Comparison of ENCODE assay signal across 7 mouse cellular contexts in the genomic region with DNA sequence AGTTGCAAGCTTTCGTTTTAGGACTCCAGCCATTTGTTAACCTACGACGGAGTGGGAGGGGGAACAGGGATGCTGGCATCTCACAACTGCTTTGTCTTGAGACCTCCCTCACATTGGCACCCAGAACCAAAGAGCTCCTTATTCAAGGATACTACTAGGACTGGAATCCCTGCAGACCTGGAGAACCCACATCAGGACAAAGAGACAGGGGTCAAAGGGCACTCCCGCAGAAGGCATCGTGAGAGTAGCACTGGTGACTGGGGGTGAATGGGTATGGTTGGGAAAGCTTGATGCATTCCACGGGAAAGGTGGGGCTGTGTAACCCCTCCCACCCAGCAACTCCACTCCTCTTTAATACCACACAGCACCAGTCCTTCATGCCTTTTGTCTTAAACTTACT. TPM values are rescaled to one million over a fixed set of nuclear protein-coding genes. Genes with fewer than 3 reads are reported as not detected.
DNase-seq lines count a peak whose midpoint lies in the region; ATAC-seq lines count a peak whose summit lies in the region.

No protein-coding gene starts in this region.

- peaks cover 10% of the 10 kb centered on the region for H3K4me1 ChIP-seq in midbrain, embryonic 15.5 days
- H3K4me1 ChIP-seq in midbrain, embryonic 14.5 days (ENCODE audit: control insufficient read depth, insufficient read depth, low read length): peaks cover 17% of the 10 kb centered on the region
- peaks cover 22% of the 10 kb centered on the region for H3K4me1 ChIP-seq in heart, embryonic 16.5 days (ENCODE audit: control insufficient read depth, insufficient read depth, low read length)

- no peaks in the 10 kb centered on the region for H3K36me3 ChIP-seq in midbrain, embryonic 15.5 days (replicated peaks)
- H3K36me3 ChIP-seq in midbrain, embryonic 14.5 days (ENCODE audit: control insufficient read depth, insufficient read depth, low read length): no peaks in the 10 kb centered on the region
- H3K36me3 ChIP-seq in heart, embryonic 16.5 days (ENCODE audit: control insufficient read depth, insufficient read depth): no peaks in the 10 kb centered on the region

- 51% methylated on average over 6 of the region's 6 CpGs for WGBS in midbrain, embryonic 15.5 days
- 51% methylated on average over 6 of the region's 6 CpGs for WGBS in midbrain, embryonic 14.5 days
- 61% methylated on average over 6 of the region's 6 CpGs for WGBS in heart, embryonic 16.5 days

- no peak overlapping the region for H3K9ac ChIP-seq in midbrain, embryonic 15.5 days
- H3K9ac ChIP-seq in midbrain, embryonic 14.5 days (replicated peaks; ENCODE audit: low read length): no peak overlapping the region
- H3K9ac ChIP-seq in heart, embryonic 16.5 days (ENCODE audit: low read length): peak overlapping the region; percentile 27

- no peaks in the 10 kb centered on the region for H3K9me3 ChIP-seq in midbrain, embryonic 15.5 days
- no peaks in the 10 kb centered on the region for H3K9me3 ChIP-seq in midbrain, embryonic 14.5 days (ENCODE audit: control insufficient read depth, low read length)
- no peaks in the 10 kb centered on the region for H3K9me3 ChIP-seq in heart, embryonic 16.5 days (replicated peaks; ENCODE audit: control insufficient read depth, low read length)

- no peak for ATAC-seq in midbrain, embryonic 15.5 days (replicated peaks)
- no peak for ATAC-seq in midbrain, embryonic 14.5 days (ENCODE audit: low FRiP score, low TSS enrichment)
- ATAC-seq in heart, embryonic 16.5 days (replicated peaks; ENCODE audit: extremely low read depth, insufficient read depth, low FRiP score): no peak

- 0 out of 2 replicates have a peak, but pooled peaks cover 3% of the 10 kb centered on the region for H3K27me3 ChIP-seq in midbrain, embryonic 15.5 days (replicated peaks)
- no peaks in the 10 kb centered on the region for H3K27me3 ChIP-seq in midbrain, embryonic 14.5 days (ENCODE audit: control insufficient read depth, insufficient read depth, low read length)
- H3K27me3 ChIP-seq in heart, embryonic 16.5 days (ENCODE audit: control insufficient read depth, insufficient read depth, low read length): no peaks in the 10 kb centered on the region

- DNase-seq in midbrain, embryonic 14.5 days: no peak
- DNase-seq in kidney, postnatal 25 days: peak; percentile 41 to 68
- peak; percentile 13 for DNase-seq in yolk sac, embryonic 10.5 days (ENCODE audit: low spot score)
- no peak for DNase-seq in layer of hippocampus, postnatal 14 days (ENCODE audit: low spot score in 2 of 2)
- no peak for DNase-seq in left cerebral cortex, adult 11 months (ENCODE audit: low spot score)

- H3K4me3 ChIP-seq in midbrain, embryonic 15.5 days: no peak overlapping the region
- H3K4me3 ChIP-seq in midbrain, embryonic 14.5 days (replicated peaks; ENCODE audit: low read depth, low read length): no peak overlapping the region
- peak overlapping the region; percentile 34 for H3K4me3 ChIP-seq in heart, embryonic 16.5 days (ENCODE audit: low read length)

- no peak overlapping the region for H3K4me2 ChIP-seq in midbrain, embryonic 15.5 days
- H3K4me2 ChIP-seq in midbrain, embryonic 14.5 days (ENCODE audit: low read length): no peak overlapping the region
- peak overlapping the region; percentile 51 for H3K4me2 ChIP-seq in heart, embryonic 16.5 days (ENCODE audit: low read depth, low read length)

- peak overlapping the region; percentile 46 for H3K27ac ChIP-seq in midbrain, embryonic 15.5 days
- H3K27ac ChIP-seq in midbrain, embryonic 14.5 days (replicated peaks; ENCODE audit: low read depth, low read length): no peak overlapping the region
- peak overlapping the region; percentile 96 for H3K27ac ChIP-seq in heart, embryonic 16.5 days (ENCODE audit: low read length)

RNA-seq across cellular contexts. Expression of gene Lgalsl, which starts 29.0 kb away (rescaled TPM):
- 76.2 and 80.7 TPM in 2 replicates for polyA plus RNA-seq in midbrain, embryonic 15.5 days (2015; fragmentation: Nextera tagmentation; extraction: Ambion mirVana)
- polyA plus RNA-seq in midbrain, embryonic 14.5 days (2014; fragmentation: Nextera tagmentation; extraction: Ambion mirVana): 62.9 and 72.9 TPM in 2 replicates
- 34.6 and 37.6 TPM in 2 replicates for polyA plus RNA-seq in heart, embryonic 16.5 days (2015; fragmentation: Nextera tagmentation; extraction: Ambion mirVana)
- total RNA-seq in layer of hippocampus, postnatal 14 days (2021): 10 to 100 TPM; 85.0 to 91.1 TPM

Comparison
In these comparisons a context has a peak if more than half of its experiments do, and no peak if none do; other contexts are left out.
1. DNase-seq: peak in kidney, postnatal 25 days (2 of 2) and yolk sac, embryonic 10.5 days (single experiment); none in midbrain, embryonic 14.5 days (single experiment), layer of hippocampus, postnatal 14 days (0 of 2) and left cerebral cortex, adult 11 months (single experiment).